Mouse (Mus musculus) liver, adult 2 months (tissue): ENCODE results near the gene Insig1.

Experiments used
- CTCF ChIP-seq: fragments of 200-500 bp; IDR thresholded peaks from 2 replicates; pipeline ENCODE4 v1.5.1; 2011; ENCODE audit warnings: low read depth, low read length, control low read depth
- POLR2A ChIP-seq: fragments of 200-500 bp; IDR thresholded peaks from 2 replicates; pipeline ENCODE4 v1.6.1; 2011; ENCODE audit warnings: low read length, control low read depth; ENCODE audit not compliant: insufficient read depth; ENCODE audit errors: extremely low read depth

DNA sequence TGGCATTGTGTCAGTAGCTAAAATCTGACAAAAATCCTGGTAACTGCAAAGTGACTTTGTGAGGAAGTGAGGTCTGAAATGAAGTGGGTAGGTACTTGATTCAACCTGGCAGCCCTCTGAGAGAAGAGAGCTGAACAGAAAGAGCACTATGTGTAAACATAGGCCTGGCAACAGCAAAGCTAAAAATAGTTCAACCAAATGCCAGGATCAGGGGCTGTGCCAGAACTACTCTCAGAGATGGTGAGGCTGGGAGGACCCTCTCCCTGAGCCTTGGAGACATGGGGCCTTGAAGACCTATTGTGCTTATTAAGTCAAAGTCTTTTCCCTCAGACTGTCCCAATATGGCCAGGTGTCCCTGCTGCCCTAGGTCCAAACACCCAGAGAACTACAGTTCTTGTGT is 10.7 kb upstream of the Insig1 start:
- TF ChIP-seq POLR2A (no peak), CTCF (no peak)
